Mouse (Mus musculus) gastrocnemius, postnatal 14 days (tissue): ENCODE measurements around the gene Myo3b. TPM values are rescaled to one million over a fixed set of nuclear protein-coding genes. Genes with fewer than 3 reads are reported as not detected.

ENCODE experiments used
- DNase-seq: peaks from one replicate; pipeline ENCODE4 v3.0.0; 2021; ENCODE audit warnings: mixed read lengths
- intact Hi-C: fragments of 180-260 bp; cut with DNase I; formaldehyde crosslinking; loops from one replicate; pipeline ENCODE4 v1.15.1; 2025; ENCODE audit warnings: low total_unique reads
- total RNA-seq, 2 experiments: library from RNA; stranded (reverse); gene quantifications; 2 replicates each; pipeline ENCODE4 v1.2.3; 2021

Gene Myo3b
- total RNA-seq, 2 experiments from 2014 or later: not detected

- no peak for DNase-seq
- intact Hi-C loops: no loop called here
These were observed 21.7 kb downstream of the Myo3b start for GRCm38 (mm10) chr2:70060359-70061345.

- intact Hi-C loops: no loop called here
- no peak for DNase-seq
These were observed 26.2 kb downstream of the Myo3b start for GRCm38 (mm10) chr2:70065116-70065515.

GRCm38 (mm10) chr2:70065729-70066300 is 26.9 kb downstream of the Myo3b start:
- intact Hi-C loops: no loop called here
- no peak for DNase-seq

GRCm38 (mm10) chr2:70066338-70067022 is 27.6 kb downstream of the Myo3b start:
- intact Hi-C loops: no loop called here
- no peak for DNase-seq

- intact Hi-C loops: no loop called here
- DNase-seq: no peak
These were observed 30.9 kb downstream of the Myo3b start for GRCm38 (mm10) chr2:70069861-70070260.

- DNase-seq: no peak
- intact Hi-C loops: no loop called here
These were observed 44.6 kb downstream of the Myo3b start for GRCm38 (mm10) chr2:70083444-70084020.

GRCm38 (mm10) chr2:70091261-70091660 is 52.3 kb downstream of the Myo3b start:
- DNase-seq: no peak

GRCm38 (mm10) chr2:70091801-70092522 is 53.0 kb downstream of the Myo3b start:
- no peak for DNase-seq
- intact Hi-C loops: no loop called here

More at GRCm38 (mm10) chr2:70091261-70091660, 52.3 kb downstream of the Myo3b start:
- intact Hi-C loops: no loop called here

GRCm38 (mm10) chr2:70092665-70093064 is 53.7 kb downstream of the Myo3b start:
- no peak for DNase-seq
- intact Hi-C loops: no loop called here

- no peak for DNase-seq
- intact Hi-C loops: no loop called here
These were observed 55.5 kb downstream of the Myo3b start for GRCm38 (mm10) chr2:70094446-70094845.

- DNase-seq: no peak
- intact Hi-C loops: no loop called here
These were observed 58.5 kb downstream of the Myo3b start for GRCm38 (mm10) chr2:70097229-70098095.

- DNase-seq: no peak
- intact Hi-C loops: no loop called here
These were observed 60.5 kb downstream of the Myo3b start for GRCm38 (mm10) chr2:70099459-70099858.

GRCm38 (mm10) chr2:70105286-70106030 is 66.5 kb downstream of the Myo3b start:
- DNase-seq: no peak
- intact Hi-C loops: no loop called here

- intact Hi-C loops: no loop called here
- DNase-seq: no peak
These were observed 70.1 kb downstream of the Myo3b start for GRCm38 (mm10) chr2:70109010-70109409.

GRCm38 (mm10) chr2:70113798-70114782 is 75.2 kb downstream of the Myo3b start:
- no peak for DNase-seq
- intact Hi-C loops: no loop called here
